Mouse (Mus musculus) kidney, adult 18-20 months (tissue): Measurements from ENCODE around the gene Hist1h4n.

ENCODE experiments used
- DNase-seq: peaks from one replicate; pipeline ENCODE4 v3.0.0; 2021

Hist1h4n gene

GRCm38 (mm10) chr13:21790601-21791283, 41.3 kb downstream of the Hist1h4n start:
- DNase-seq, result no peak

GRCm38 (mm10) chr13:21789925-21790324, 42.1 kb downstream of the Hist1h4n start:
- DNase-seq, result no peak

- DNase-seq, result no peak
Measured at GRCm38 (mm10) chr13:21787760-21788593, 44.0 kb downstream of the Hist1h4n start.

GRCm38 (mm10) chr13:21786899-21787629, 44.9 kb downstream of the Hist1h4n start, which contains the start of the genes Hist1h2an and Hist1h2bp:
Hist1h2an (minus strand) TSS chr13:21787218.
Hist1h2bp (plus strand) TSS chr13:21787461.
- peak; percentile 70 for DNase-seq

- no peak for DNase-seq
Measured at GRCm38 (mm10) chr13:21786189-21786898, 45.7 kb downstream of the Hist1h4n start.

GRCm38 (mm10) chr13:21784311-21784710, 47.7 kb downstream of the Hist1h4n start:
- no peak for DNase-seq

- DNase-seq, result peak; percentile 5
Measured at GRCm38 (mm10) chr13:21783734-21784161, 48.2 kb downstream of the Hist1h4n start.

GRCm38 (mm10) chr13:21783255-21783617, 48.8 kb downstream of the Hist1h4n start, which contains the start of gene Hist1h3i:
Hist1h3i (minus strand) TSS chr13:21783370.
- peak; percentile 30 for DNase-seq

- peak; percentile 9 for DNase-seq
Measured at GRCm38 (mm10) chr13:21782361-21783254, 49.4 kb downstream of the Hist1h4n start.
